Mouse (Mus musculus): ENCODE data around the gene Clstn1. TPM values are rescaled to one million over a fixed set of nuclear protein-coding genes. Genes with fewer than 3 reads are reported as not detected.

The Clstn1 gene
- polyA plus RNA-seq, 1 experiment from 2014 or later = 22.9 TPM

DNA sequence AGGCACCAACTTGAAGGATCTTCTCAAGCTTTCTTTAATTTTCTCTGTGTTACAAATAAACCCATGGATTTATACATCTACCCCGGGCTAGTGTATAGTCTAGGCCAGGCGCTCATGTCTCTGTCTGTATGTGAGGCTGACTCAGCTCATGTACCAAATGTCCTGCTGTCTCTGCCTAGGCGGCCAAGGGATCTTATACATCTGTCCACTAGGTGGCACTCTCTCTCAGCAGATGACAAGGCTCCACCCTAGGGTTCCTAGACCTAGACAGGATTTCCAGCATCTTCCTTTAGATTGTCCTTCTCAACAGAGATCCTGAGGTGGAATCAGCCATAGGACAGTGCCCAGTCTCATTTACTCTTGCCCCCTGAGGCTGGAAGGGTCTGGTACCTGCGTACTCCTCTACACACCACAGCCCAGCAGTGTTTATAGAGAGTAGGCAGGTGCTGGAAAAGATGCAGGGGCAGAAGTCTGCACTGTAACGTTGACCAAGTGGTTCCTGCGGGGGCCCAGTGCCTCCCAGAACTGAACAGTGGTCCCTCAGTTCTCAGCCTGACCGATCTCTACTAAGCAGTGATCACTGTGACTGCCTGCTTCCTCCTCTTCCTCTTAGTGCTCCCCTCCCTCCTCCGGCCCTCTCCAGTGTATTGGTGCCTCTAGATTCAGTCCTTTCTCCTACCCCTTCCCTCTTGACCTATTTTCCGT lies 36.9 kb upstream of the Clstn1 start:
- Histone ChIP-seq H3K4me1 (ENCODE audit: control insufficient read depth, insufficient read depth, low read length) (no peaks in the 10 kb centered on the region), H3K4me2 (replicated peaks; ENCODE audit: low read depth, low read length) (no peak overlapping the region), H3K4me3 (ENCODE audit: low read depth, low read length) (no peak overlapping the region), H3K9ac (replicated peaks; ENCODE audit: low read depth, low read length) (no peak overlapping the region), H3K27me3 (ENCODE audit: control insufficient read depth, insufficient read depth, low read length) (no peaks in the 10 kb centered on the region), H3K36me3 (ENCODE audit: control insufficient read depth, insufficient read depth, low read length) (peaks cover 3% of the 10 kb centered on the region; the same call in 1 of the 2 replicates), H3K27ac (ENCODE audit: low read length) (no peak overlapping the region), H3K9me3 (ENCODE audit: control insufficient read depth, low read depth, low read length) (no peaks in the 10 kb centered on the region)
- WGBS = 67% methylated on average over 9 of the region's 9 CpGs
- ATAC-seq (ENCODE audit: insufficient number of reproducible peaks, insufficient read depth, low FRiP score, low read depth) = peak; percentile 84

DNA sequence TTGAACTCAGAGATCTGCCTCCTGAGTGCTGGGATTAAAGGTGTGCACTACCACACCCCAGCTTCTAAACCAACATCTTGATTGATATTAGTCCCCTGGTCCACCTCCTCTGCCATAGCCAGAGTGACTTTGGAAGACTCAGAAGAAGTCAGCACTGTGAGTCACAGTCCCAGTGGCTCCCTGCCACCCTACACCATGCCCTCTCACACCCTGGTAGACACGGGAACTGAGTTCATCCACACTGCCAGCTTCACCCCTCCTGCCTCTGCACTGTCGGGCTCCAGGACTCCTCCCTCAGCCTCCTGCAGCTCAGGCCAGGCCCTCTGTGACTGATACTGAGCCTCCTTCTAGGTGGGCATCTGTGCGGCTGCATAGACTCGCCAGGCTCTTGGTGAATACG lies 35.4 kb upstream of the Clstn1 start:
- no peak for ATAC-seq (ENCODE audit: insufficient number of reproducible peaks, insufficient read depth, low FRiP score, low read depth)
- H3K9me3 ChIP-seq (ENCODE audit: control insufficient read depth, low read depth, low read length) = no peaks in the 10 kb centered on the region
- no peak overlapping the region for H3K27ac ChIP-seq (ENCODE audit: low read length)
- no peak overlapping the region for H3K4me3 ChIP-seq (ENCODE audit: low read depth, low read length)
- H3K27me3 ChIP-seq (ENCODE audit: control insufficient read depth, insufficient read depth, low read length) = no peaks in the 10 kb centered on the region
- no peak overlapping the region for H3K9ac ChIP-seq (replicated peaks; ENCODE audit: low read depth, low read length)
- H3K4me1 ChIP-seq (ENCODE audit: control insufficient read depth, insufficient read depth, low read length) = no peaks in the 10 kb centered on the region
- no peak overlapping the region for H3K4me2 ChIP-seq (replicated peaks; ENCODE audit: low read depth, low read length)
- H3K36me3 ChIP-seq (ENCODE audit: control insufficient read depth, insufficient read depth, low read length) = peaks cover 3% of the 10 kb centered on the region; the same call in 1 of the 2 replicates
- 75% methylated on average over 5 of the region's 5 CpGs for WGBS

DNA sequence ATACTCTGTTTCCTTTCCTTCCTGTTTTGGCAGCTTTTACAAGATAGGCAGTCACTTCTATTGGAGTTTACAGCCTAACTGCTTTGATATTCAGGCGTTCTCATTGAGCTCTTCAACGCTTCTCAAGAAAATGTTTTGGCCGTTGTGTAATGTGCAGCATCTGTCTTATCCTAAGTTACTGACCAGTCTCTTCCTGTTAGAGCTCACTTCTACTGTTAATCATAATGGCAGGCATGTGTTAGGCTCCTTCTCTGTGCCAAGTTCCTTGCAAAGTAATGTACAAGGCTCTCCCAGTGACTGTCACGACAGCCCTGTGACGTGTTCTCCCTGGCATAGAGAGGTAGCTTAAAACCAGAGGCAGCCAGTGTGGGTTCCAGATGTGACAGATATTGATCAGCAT lies 34.6 kb upstream of the Clstn1 start:
- Histone ChIP-seq H3K9me3 (ENCODE audit: control insufficient read depth, low read depth, low read length) (no peaks in the 10 kb centered on the region), H3K36me3 (ENCODE audit: control insufficient read depth, insufficient read depth, low read length) (peaks cover under 1% of the 10 kb centered on the region; the same call in 1 of the 2 replicates), H3K27me3 (ENCODE audit: control insufficient read depth, insufficient read depth, low read length) (no peaks in the 10 kb centered on the region), H3K9ac (replicated peaks; ENCODE audit: low read depth, low read length) (no peak overlapping the region), H3K4me3 (ENCODE audit: low read depth, low read length) (no peak overlapping the region), H3K4me1 (ENCODE audit: control insufficient read depth, insufficient read depth, low read length) (no peaks in the 10 kb centered on the region), H3K27ac (ENCODE audit: low read length) (no peak overlapping the region), H3K4me2 (replicated peaks; ENCODE audit: low read depth, low read length) (no peak overlapping the region)
- WGBS = 72% methylated on average over 5 of the region's 5 CpGs
- ATAC-seq (ENCODE audit: insufficient number of reproducible peaks, insufficient read depth, low FRiP score, low read depth) = no peak

DNA sequence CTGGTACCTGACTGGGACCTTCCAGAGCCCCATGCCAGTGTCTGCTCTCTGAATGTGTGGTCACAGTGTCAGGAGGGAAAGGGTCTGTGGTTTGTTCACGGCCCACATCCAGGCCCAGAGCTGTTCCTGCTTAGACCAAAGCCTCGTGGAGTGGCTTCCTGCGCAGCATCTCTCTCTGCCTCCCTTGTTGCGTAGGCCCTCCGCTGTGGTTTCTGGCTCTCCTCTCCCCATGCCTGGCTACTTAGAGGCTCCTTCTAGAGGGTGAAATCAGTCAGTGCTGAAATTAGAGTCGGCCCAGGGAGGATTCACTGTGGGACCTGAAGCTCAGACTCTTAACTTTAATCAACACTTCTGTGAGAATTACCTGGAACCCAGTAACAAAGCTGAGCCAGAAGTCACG lies 32.4 kb upstream of the Clstn1 start:
- no peak overlapping the region for H3K4me2 ChIP-seq (replicated peaks; ENCODE audit: low read depth, low read length)
- no peak overlapping the region for H3K27ac ChIP-seq (ENCODE audit: low read length)
- no peaks in the 10 kb centered on the region for H3K9me3 ChIP-seq (ENCODE audit: control insufficient read depth, low read depth, low read length)
- H3K4me3 ChIP-seq (ENCODE audit: low read depth, low read length) = no peak overlapping the region
- no peak for ATAC-seq (ENCODE audit: insufficient number of reproducible peaks, insufficient read depth, low FRiP score, low read depth)
- no peaks in the 10 kb centered on the region for H3K4me1 ChIP-seq (ENCODE audit: control insufficient read depth, insufficient read depth, low read length)
- H3K9ac ChIP-seq (replicated peaks; ENCODE audit: low read depth, low read length) = no peak overlapping the region
- H3K27me3 ChIP-seq (ENCODE audit: control insufficient read depth, insufficient read depth, low read length) = no peaks in the 10 kb centered on the region
- H3K36me3 ChIP-seq (ENCODE audit: control insufficient read depth, insufficient read depth, low read length) = no peaks in the 10 kb centered on the region
- WGBS = 64% methylated on average over 7 of the region's 7 CpGs

DNA sequence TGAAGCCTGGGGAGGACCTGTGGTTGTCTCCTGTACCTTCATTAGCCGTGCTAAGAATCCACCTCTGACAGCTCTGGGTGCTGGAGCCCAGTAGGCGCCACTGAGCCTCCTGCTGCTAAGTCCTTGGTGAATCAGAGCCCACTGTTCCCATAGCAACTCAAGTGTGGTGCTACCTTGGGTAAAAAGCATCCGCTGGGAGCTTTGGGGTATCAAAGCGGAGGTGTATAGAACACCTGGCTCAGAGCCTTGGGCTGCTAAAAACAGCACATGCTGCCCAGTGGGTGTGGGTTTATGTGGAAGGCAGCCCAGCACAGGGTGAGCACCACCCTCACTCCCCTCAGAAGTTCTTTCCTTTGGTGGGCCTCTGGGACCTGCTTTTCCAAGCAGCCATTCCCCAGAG lies 30.2 kb upstream of the Clstn1 start:
- WGBS = 83% methylated on average over 4 of the region's 4 CpGs

DNA sequence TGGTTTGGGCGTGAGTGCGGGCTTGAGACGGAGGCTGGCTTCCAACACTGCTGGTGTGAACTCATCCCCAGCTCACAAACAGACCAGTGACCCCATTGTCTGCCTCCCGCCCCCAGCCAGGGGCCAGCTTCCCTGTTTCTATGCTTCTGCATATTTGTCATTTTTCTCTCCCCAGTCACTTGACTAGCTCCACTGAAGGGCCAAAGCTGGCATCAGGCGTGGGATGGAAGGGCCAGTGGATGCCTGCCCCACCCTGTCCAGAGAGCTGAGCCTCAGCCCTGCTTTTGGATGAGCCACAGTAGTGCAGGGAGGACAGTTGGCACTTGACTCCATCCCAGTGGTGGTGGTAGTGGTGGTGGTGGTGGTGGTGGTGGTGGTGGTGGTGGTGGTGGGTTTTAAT lies 28.4 kb upstream of the Clstn1 start:
- H3K36me3 ChIP-seq (ENCODE audit: control insufficient read depth, insufficient read depth, low read length) = no peaks in the 10 kb centered on the region
- no peaks in the 10 kb centered on the region for H3K9me3 ChIP-seq (ENCODE audit: control insufficient read depth, low read depth, low read length)
- no peak overlapping the region for H3K4me2 ChIP-seq (replicated peaks; ENCODE audit: low read depth, low read length)
- WGBS = 86% methylated on average over 5 of the region's 5 CpGs
- H3K4me3 ChIP-seq (ENCODE audit: low read depth, low read length) = no peak overlapping the region
- H3K9ac ChIP-seq (replicated peaks; ENCODE audit: low read depth, low read length) = no peak overlapping the region
- no peak overlapping the region for H3K27ac ChIP-seq (ENCODE audit: low read length)
- H3K27me3 ChIP-seq (ENCODE audit: control insufficient read depth, insufficient read depth, low read length) = no peaks in the 10 kb centered on the region
- no peak for ATAC-seq (ENCODE audit: insufficient number of reproducible peaks, insufficient read depth, low FRiP score, low read depth)
- 0 out of 2 replicates have a peak, but pooled peaks cover 8% of the 10 kb centered on the region for H3K4me1 ChIP-seq (ENCODE audit: control insufficient read depth, insufficient read depth, low read length)

More for the DNA sequence above, 30.2 kb upstream of the Clstn1 start:
- Histone ChIP-seq H3K4me3 (ENCODE audit: low read depth, low read length) (no peak overlapping the region), H3K27ac (ENCODE audit: low read length) (no peak overlapping the region), H3K36me3 (ENCODE audit: control insufficient read depth, insufficient read depth, low read length) (no peaks in the 10 kb centered on the region), H3K9ac (replicated peaks; ENCODE audit: low read depth, low read length) (no peak overlapping the region), H3K4me1 (ENCODE audit: control insufficient read depth, insufficient read depth, low read length) (no peaks in the 10 kb centered on the region), H3K4me2 (replicated peaks; ENCODE audit: low read depth, low read length) (no peak overlapping the region), H3K9me3 (ENCODE audit: control insufficient read depth, low read depth, low read length) (no peaks in the 10 kb centered on the region), H3K27me3 (ENCODE audit: control insufficient read depth, insufficient read depth, low read length) (no peaks in the 10 kb centered on the region)
- ATAC-seq (ENCODE audit: insufficient number of reproducible peaks, insufficient read depth, low FRiP score, low read depth) = no peak

DNA sequence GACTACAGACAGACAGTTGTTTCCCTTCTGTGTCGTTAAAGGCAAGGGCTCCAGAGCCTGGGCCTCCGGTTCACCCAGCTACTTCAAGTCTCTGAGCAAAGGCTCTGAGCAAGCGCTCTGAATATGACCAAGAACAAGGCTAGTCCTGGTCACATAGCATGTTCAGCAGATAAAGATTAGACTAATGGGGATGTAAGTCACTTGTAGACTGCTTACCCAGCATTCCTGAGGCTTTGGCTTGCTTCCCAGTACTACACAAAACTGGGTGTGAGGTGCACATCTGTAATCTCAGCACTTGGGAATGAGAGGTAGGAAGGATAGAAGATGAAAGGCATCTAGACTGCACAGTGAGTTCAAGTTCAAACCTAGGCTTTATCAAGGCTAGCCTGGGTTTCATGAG lies 27.9 kb upstream of the Clstn1 start:
- ATAC-seq (ENCODE audit: insufficient number of reproducible peaks, insufficient read depth, low FRiP score, low read depth) = no peak
- Histone ChIP-seq H3K4me1 (ENCODE audit: control insufficient read depth, insufficient read depth, low read length) (0 out of 2 replicates have a peak, but pooled peaks cover 11% of the 10 kb centered on the region), H3K36me3 (ENCODE audit: control insufficient read depth, insufficient read depth, low read length) (no peaks in the 10 kb centered on the region), H3K9me3 (ENCODE audit: control insufficient read depth, low read depth, low read length) (no peaks in the 10 kb centered on the region), H3K4me3 (ENCODE audit: low read depth, low read length) (no peak overlapping the region), H3K27me3 (ENCODE audit: control insufficient read depth, insufficient read depth, low read length) (no peaks in the 10 kb centered on the region), H3K4me2 (replicated peaks; ENCODE audit: low read depth, low read length) (no peak overlapping the region), H3K27ac (ENCODE audit: low read length) (no peak overlapping the region), H3K9ac (replicated peaks; ENCODE audit: low read depth, low read length) (no peak overlapping the region)
- WGBS = 69% methylated on average over 3 of the region's 3 CpGs

DNA sequence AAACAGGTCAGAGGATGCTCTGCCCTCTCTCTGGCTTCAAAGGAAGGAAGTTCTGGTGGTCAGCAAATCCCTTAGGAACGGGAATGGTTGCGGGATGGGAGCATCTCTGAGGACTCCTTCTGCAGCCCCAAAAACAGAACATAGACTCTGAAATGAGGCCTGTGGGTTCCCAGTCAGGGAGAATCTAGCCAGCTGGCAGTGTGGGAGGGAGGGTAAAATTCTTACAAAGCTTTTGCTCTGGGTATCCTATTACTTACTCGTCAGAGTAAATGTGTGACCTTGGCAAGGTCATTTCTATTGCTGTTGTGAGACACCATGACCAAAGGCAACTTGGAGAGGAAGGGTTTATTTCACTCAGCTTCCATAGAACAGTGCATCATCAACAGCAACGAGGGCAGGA lies 24.9 kb upstream of the Clstn1 start:
- ATAC-seq (ENCODE audit: insufficient number of reproducible peaks, insufficient read depth, low FRiP score, low read depth) = no peak
- WGBS = 83% methylated on average over 4 of the region's 4 CpGs
- Histone ChIP-seq H3K36me3 (ENCODE audit: control insufficient read depth, insufficient read depth, low read length) (no peaks in the 10 kb centered on the region), H3K9ac (replicated peaks; ENCODE audit: low read depth, low read length) (no peak overlapping the region), H3K27ac (ENCODE audit: low read length) (no peak overlapping the region), H3K9me3 (ENCODE audit: control insufficient read depth, low read depth, low read length) (no peaks in the 10 kb centered on the region), H3K4me1 (ENCODE audit: control insufficient read depth, insufficient read depth, low read length) (peaks cover 22% of the 10 kb centered on the region), H3K4me2 (replicated peaks; ENCODE audit: low read depth, low read length) (no peak overlapping the region), H3K27me3 (ENCODE audit: control insufficient read depth, insufficient read depth, low read length) (no peaks in the 10 kb centered on the region), H3K4me3 (ENCODE audit: low read depth, low read length) (no peak overlapping the region)

Measured in stomach, embryonic 14.5 days (tissue).